Mouse (Mus musculus) ES-Bruce4 (cell line): ENCODE data around the gene Rp9.

Experiments used
- EP300 ChIP-seq: IDR thresholded peaks from 2 replicates; pipeline ENCODE4 v1.6.1; 2011; ENCODE audit warnings: low read depth, low read length; ENCODE audit not compliant: insufficient read depth
- POLR2A ChIP-seq: IDR thresholded peaks from one replicate; pipeline ENCODE4 v1.8.1; 2011; ENCODE audit warnings: low read length; ENCODE audit not compliant: insufficient read depth

GRCm38 (mm10) chr9:22449209-22449608 lies 20.3 kb downstream of the Rp9 start:
- TF ChIP-seq POLR2A: no peak
- no peak for TF ChIP-seq EP300
